Mouse (Mus musculus) neural tube, embryonic 14.5 days (tissue): ENCODE results near the gene Gm21996. TPM values are rescaled to one million over a fixed set of nuclear protein-coding genes. Genes with fewer than 3 reads are reported as not detected.
"Not testable (repeated sequence)": the region's sequence is repeated elsewhere in the genome, so short reads cannot be mapped to it uniquely, and the experiment has no call there.

Experiments used
- ATAC-seq: fragments of 200-750 bp; cut with Nextera tagmentation; 2 replicates; pipeline ENCODE4 v1.8.0; 2017; ENCODE audit warnings: low read depth, mild to moderate bottlenecking, moderate TSS enrichment, moderate library complexity
- H3K27ac ChIP-seq: fragments of 300-500 bp; sonication (generic); 2 replicates; pipeline ENCODE4 v1.5.1; 2014; ENCODE audit warnings: low read depth, mild to moderate bottlenecking, control low read depth, low read length, moderate library complexity, mixed read lengths
- H3K27me3 ChIP-seq: fragments of 300-500 bp; sonication (generic); 2 replicates; pipeline ENCODE4 v1.6.1; 2014; ENCODE audit warnings: low read length; ENCODE audit not compliant: control insufficient read depth, insufficient read depth
- H3K36me3 ChIP-seq: fragments of 300-500 bp; sonication (generic); 2 replicates; pipeline ENCODE4 v1.6.1; 2014; ENCODE audit warnings: low read length, mixed read lengths; ENCODE audit not compliant: control insufficient read depth, insufficient read depth
- H3K4me1 ChIP-seq: fragments of 300-500 bp; sonication (generic); 2 replicates; pipeline ENCODE4 v1.6.1; 2014; ENCODE audit warnings: low read length; ENCODE audit not compliant: control insufficient read depth, insufficient read depth
- H3K4me2 ChIP-seq: fragments of 300-500 bp; sonication (generic); 2 replicates; pipeline ENCODE4 v1.6.1; 2014; ENCODE audit warnings: mild to moderate bottlenecking, low read depth, low read length, control low read depth
- H3K4me3 ChIP-seq: fragments of 300-500 bp; sonication (generic); 2 replicates; pipeline ENCODE4 v1.5.1; 2014; ENCODE audit warnings: low read depth, low read length, control low read depth, mixed read lengths
- H3K9ac ChIP-seq: fragments of 300-500 bp; sonication (generic); replicated peaks from 2 replicates; pipeline ENCODE4 v1.6.1; 2014; ENCODE audit warnings: low read depth, mild to moderate bottlenecking, control low read depth, low read length, mixed read lengths
- H3K9me3 ChIP-seq: fragments of 300-500 bp; sonication (generic); 2 replicates; pipeline ENCODE4 v1.6.1; 2016; ENCODE audit warnings: low read length; ENCODE audit not compliant: control insufficient read depth
- WGBS: fragments of 180-500 bp; shearing (Covaris S2); extraction: QIAGEN DNeasy Blood & Tissue Kit; methylation state at CpG from one replicate; pipeline ENCODE4 v1.1.7; 2014; 5-methylcytosine and 5-hydroxymethylcytosine counted together
- polyA plus RNA-seq: library from polyadenylated mRNA; unstranded; fragments of >200 nt; fragmentation: Nextera tagmentation; extraction: Ambion mirVana; gene quantifications from 2 replicates; pipeline ENCODE4 v1.2.1, GENCODE M21; 2014

Gm21996 gene
- polyA plus RNA-seq: not detected in 2 replicates

GRCm38 (mm10) chrY:89745432-89745831 lies at the start of gene Gm21996:
Gm21996 (minus strand) TSS chrY:89745532.
- H3K4me1 ChIP-seq, H3K4me3 ChIP-seq, H3K27ac ChIP-seq, H3K9me3 ChIP-seq, ATAC-seq, H3K4me2 ChIP-seq, H3K9ac ChIP-seq, H3K27me3 ChIP-seq, H3K36me3 ChIP-seq: not testable (repeated sequence)
- no CpG with 5 or more reads among the region's 7 CpGs for WGBS
